Mouse (Mus musculus): ENCODE measurements around the gene Smap2. TPM values are rescaled to one million over a fixed set of nuclear protein-coding genes. Genes with fewer than 3 reads are reported as not detected.
A peak's percentile ranks its signal among the peaks of the same experiment; 100 is the strongest.

Gene Smap2
- polyA plus RNA-seq, 1 experiment from 2014 or later: 14.4 TPM

DNA sequence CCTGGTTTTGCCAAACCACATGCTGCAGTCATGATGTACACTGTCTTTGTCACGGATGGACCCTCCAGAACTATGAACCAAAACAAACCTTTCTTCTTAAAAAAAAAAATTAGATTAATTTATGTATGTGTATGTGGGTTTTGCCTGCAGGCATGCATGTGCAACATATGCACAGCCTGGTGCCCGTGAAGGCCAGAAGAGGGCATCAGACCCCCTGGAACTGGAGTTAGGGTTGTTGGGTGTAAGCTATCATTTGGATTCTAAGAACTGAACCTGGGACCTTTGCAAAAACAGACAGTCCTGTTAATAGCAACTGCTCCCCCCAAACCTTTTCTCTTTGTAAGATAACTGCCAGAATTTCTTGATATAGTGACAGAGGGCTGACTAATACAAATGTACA lies 16.0 kb downstream of the Smap2 start:
- H3K9me3 ChIP-seq (replicated peaks): no peaks in the 10 kb centered on the region
- H3K4me1 ChIP-seq: peaks cover 38% of the 10 kb centered on the region
- no peak overlapping the region for H3K4me2 ChIP-seq
- no peak overlapping the region for H3K9ac ChIP-seq
- H3K27ac ChIP-seq: no peak overlapping the region
- H3K36me3 ChIP-seq: no peaks in the 10 kb centered on the region
- no peak for ATAC-seq (replicated peaks; ENCODE audit: low FRiP score)
- 72% methylated on average over 2 of the region's 2 CpGs for WGBS
- H3K4me3 ChIP-seq (replicated peaks): no peak overlapping the region
- no peaks in the 10 kb centered on the region for H3K27me3 ChIP-seq

DNA sequence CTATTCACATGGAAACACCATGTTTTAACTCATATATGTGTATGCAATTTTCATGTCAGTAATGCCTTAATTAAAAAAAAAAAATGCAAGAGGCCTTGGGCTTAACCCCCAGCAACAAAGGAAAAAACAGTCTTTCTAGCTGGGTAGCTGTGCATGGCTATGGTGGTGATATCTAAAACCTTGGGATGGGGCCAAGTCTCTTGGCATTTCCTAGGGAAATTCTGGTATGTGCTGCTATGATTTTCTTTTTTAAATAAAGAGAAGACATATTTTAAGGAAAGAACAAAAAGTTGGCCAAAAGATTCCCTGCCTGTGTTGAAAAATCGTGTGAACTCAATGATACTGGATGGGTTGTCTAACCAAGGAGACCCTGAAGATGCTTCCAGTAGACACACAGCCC lies 21.1 kb downstream of the Smap2 start:
- H3K9me3 ChIP-seq (replicated peaks): no peaks in the 10 kb centered on the region
- ATAC-seq (replicated peaks; ENCODE audit: low FRiP score): no peak
- no peak overlapping the region for H3K9ac ChIP-seq
- H3K4me3 ChIP-seq (replicated peaks): no peak overlapping the region
- no peak overlapping the region for H3K4me2 ChIP-seq
- H3K36me3 ChIP-seq: no peaks in the 10 kb centered on the region
- no peak overlapping the region for H3K27ac ChIP-seq
- 0 out of 2 replicates have a peak, but pooled peaks cover 4% of the 10 kb centered on the region for H3K4me1 ChIP-seq
- H3K27me3 ChIP-seq: no peaks in the 10 kb centered on the region
- 73% methylated on average over 1 of the region's 1 CpGs for WGBS

DNA sequence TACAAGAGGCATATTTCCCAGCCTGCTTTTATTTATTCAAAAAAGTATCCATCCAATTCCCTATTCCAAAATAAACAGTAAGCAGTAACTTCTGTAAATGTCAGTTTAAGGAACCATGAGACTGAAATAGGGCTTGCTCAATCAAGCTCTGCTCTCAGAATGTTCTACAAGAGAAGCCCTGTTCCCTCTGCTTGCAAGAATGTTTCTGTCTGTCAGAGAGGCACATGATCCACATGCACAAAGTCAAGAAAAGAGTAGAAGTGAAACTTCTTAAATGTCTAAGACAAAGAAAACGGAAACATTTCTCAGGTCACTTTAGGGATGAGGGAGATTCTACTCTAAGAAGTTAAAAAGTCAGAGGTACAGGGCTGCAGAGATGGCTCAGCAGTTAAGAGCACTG lies 24.0 kb downstream of the Smap2 start:
- 80% methylated on average over 1 of the region's 1 CpGs for WGBS
- no peaks in the 10 kb centered on the region for H3K4me1 ChIP-seq
- H3K36me3 ChIP-seq: no peaks in the 10 kb centered on the region
- H3K9ac ChIP-seq: no peak overlapping the region
- no peak overlapping the region for H3K4me3 ChIP-seq (replicated peaks)
- no peaks in the 10 kb centered on the region for H3K27me3 ChIP-seq
- H3K9me3 ChIP-seq (replicated peaks): peaks cover 4% of the 10 kb centered on the region; the same call in 1 of the 2 replicates
- no peak overlapping the region for H3K4me2 ChIP-seq
- H3K27ac ChIP-seq: no peak overlapping the region
- no peak for ATAC-seq (replicated peaks; ENCODE audit: low FRiP score)

DNA sequence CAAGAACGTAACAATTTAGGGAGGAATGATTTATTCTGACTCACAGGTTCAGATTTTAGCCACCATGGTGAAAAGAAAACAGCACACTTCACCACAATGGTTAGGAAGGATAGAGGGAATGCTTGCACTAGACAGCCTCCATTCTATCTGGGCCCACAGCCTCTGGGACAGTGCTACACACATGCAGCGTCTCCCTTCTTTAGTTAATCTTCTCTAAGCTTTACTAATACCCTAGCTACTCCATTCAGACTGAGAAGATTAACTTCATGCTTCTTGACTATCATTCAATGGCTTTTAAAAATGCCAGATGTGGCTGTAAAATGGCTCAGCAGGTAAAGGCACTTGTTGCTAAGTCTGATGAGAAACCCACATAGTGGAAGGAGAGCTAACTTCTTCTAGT lies 24.8 kb downstream of the Smap2 start:
- no peak overlapping the region for H3K4me2 ChIP-seq
- 79% methylated on average over 2 of the region's 2 CpGs for WGBS

DNA sequence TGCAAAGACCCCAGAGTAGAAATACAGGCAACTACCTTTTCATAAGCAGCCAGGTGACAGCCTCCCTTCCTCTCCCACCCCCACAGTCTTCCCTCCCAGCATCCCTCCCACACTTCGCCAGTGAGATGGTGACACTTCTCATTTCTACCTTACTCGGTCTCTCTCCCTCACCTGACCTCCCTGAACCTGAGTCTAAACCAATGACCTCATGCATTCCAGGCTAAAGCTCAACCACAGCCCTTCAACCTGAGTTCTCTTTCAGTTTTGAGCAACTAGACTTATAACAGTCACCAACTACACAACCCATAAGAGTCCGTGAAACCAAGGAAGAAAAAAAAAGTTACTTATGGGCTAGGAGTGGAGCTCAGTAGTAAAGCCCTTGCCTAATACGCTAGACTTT lies 29.7 kb downstream of the Smap2 start:
- Histone ChIP-seq H3K4me2 (no peak overlapping the region), H3K4me1 (no peaks in the 10 kb centered on the region), H3K9me3 (replicated peaks) (peaks cover 4% of the 10 kb centered on the region; the same call in 1 of the 2 replicates), H3K9ac (no peak overlapping the region), H3K27ac (no peak overlapping the region), H3K4me3 (replicated peaks) (no peak overlapping the region), H3K36me3 (peaks cover 15% of the 10 kb centered on the region), H3K27me3 (no peaks in the 10 kb centered on the region)
- ATAC-seq (replicated peaks; ENCODE audit: low FRiP score): no peak
- 65% methylated on average over 4 of the region's 4 CpGs for WGBS

More for the DNA sequence above, 24.8 kb downstream of the Smap2 start:
- H3K9ac ChIP-seq: no peak overlapping the region
- no peak overlapping the region for H3K27ac ChIP-seq
- no peaks in the 10 kb centered on the region for H3K36me3 ChIP-seq
- no peaks in the 10 kb centered on the region for H3K27me3 ChIP-seq
- H3K4me3 ChIP-seq (replicated peaks): no peak overlapping the region
- no peaks in the 10 kb centered on the region for H3K4me1 ChIP-seq
- no peak for ATAC-seq (replicated peaks; ENCODE audit: low FRiP score)
- peaks cover 4% of the 10 kb centered on the region; the same call in 1 of the 2 replicates for H3K9me3 ChIP-seq (replicated peaks)

DNA sequence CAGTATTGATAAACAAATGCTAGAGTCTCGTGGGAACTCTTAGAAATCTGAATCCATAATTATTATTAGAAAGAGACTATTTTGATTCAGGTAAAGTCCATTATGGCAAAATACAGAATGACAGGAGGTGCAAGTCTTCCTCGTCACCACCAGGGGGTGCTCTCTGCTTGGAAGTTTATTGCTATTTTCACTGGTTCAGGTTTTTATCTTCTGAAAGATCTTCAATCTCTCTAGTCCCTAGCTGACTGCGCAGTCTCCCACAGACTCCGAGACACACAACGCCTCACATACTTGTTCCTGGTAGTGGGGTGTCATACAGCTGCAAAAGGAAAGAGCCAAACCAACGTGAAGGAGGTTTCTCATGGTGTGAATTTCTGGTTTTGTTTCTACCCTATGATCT lies 30.6 kb downstream of the Smap2 start:
- ATAC-seq (replicated peaks; ENCODE audit: low FRiP score): 0 out of 2 replicates have a peak, but pooled peaks have one; percentile 54
- 20% methylated on average over 6 of the region's 6 CpGs for WGBS
- H3K27me3 ChIP-seq: no peaks in the 10 kb centered on the region
- no peak overlapping the region for H3K4me3 ChIP-seq (replicated peaks)
- peaks cover 4% of the 10 kb centered on the region; the same call in 1 of the 2 replicates for H3K9me3 ChIP-seq (replicated peaks)
- no peak overlapping the region for H3K9ac ChIP-seq
- no peak overlapping the region for H3K27ac ChIP-seq
- H3K4me2 ChIP-seq: no peak overlapping the region
- peaks cover 22% of the 10 kb centered on the region for H3K36me3 ChIP-seq
- H3K4me1 ChIP-seq: no peaks in the 10 kb centered on the region

DNA sequence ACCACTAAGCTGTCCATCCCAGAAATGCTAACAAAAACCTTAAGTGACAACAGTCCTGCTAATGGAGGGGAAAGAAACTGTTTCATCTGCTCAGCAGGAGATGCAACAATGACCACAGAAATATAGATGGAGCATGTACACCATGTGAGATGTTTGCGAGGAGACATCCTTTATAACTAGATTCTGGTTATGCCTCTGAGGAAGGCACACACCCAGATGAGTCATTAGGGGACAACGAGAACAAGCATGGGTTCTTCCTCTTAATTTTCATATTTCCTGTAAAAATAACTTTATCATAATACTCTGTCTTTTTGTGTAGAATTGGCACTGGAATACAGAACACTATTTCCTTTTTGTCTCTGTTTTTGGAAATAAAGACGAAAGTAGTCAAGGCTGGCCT lies 38.8 kb downstream of the Smap2 start:
- Histone ChIP-seq H3K4me2 (no peak overlapping the region), H3K9ac (no peak overlapping the region), H3K27ac (no peak overlapping the region), H3K4me1 (no peaks in the 10 kb centered on the region), H3K9me3 (replicated peaks) (no peaks in the 10 kb centered on the region), H3K4me3 (replicated peaks) (no peak overlapping the region), H3K27me3 (no peaks in the 10 kb centered on the region), H3K36me3 (peaks cover 51% of the 10 kb centered on the region)
- ATAC-seq (replicated peaks; ENCODE audit: low FRiP score): no peak
- 90% methylated on average over 3 of the region's 3 CpGs for WGBS

DNA sequence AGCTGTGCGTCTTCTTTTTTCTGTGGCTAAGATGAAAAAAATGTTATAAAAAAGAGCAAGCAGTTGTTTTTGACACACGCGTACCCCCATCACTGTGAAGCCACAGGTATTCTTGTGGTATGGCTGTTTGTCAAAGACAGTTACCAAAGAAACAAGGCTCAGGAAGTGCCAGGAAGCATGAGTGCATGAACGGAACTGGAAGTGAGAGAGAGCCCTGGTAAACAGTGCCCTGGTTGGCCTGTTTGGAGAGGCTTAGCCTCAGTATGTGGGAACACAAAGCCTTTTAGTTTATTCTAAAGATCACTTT lies 41.7 kb downstream of the Smap2 start:
- WGBS: 95% methylated on average over 4 of the region's 4 CpGs
- Histone ChIP-seq H3K36me3 (peaks cover 51% of the 10 kb centered on the region), H3K9ac (no peak overlapping the region), H3K4me3 (replicated peaks) (no peak overlapping the region), H3K4me1 (no peaks in the 10 kb centered on the region), H3K4me2 (no peak overlapping the region), H3K27ac (no peak overlapping the region), H3K27me3 (no peaks in the 10 kb centered on the region), H3K9me3 (replicated peaks) (no peaks in the 10 kb centered on the region)
- no peak for ATAC-seq (replicated peaks; ENCODE audit: low FRiP score)

DNA sequence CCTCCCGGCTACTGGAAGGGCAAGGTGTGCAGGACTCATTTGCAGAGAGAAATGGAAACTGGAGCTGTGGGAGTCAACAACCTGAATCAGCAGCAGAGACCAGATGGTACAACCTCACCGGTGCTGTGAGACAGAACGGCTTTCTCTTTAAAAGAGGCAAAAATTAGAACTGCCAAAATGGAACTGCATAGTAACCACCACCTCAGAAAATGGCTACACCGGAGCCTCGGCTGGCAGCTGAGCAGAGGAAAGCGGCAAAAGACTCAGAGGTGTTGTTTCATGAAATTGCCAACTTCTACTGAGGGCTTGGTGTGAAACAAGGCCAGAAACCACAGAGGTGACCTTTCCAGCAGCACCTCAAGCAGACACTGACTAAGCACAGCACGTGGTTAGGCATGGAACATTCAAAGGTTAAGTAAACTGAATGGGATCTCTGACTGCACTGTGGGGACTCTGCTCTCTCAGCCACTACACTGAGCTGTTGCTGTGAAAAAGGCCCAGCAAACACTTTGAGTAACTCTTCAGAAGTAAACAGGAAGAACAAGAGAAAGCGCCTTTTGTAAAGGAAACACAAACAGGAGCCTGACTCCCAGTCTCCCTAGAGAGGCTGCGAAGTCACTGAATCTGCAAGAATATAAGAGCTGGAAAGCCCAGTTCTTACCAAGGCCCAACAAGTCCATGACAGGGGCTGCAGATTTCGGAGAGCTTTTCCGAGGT lies 42.2 kb downstream of the Smap2 start:
- no peaks in the 10 kb centered on the region for H3K9me3 ChIP-seq (replicated peaks)
- ATAC-seq (replicated peaks; ENCODE audit: low FRiP score): no peak
- WGBS: 82% methylated on average over 11 of the region's 11 CpGs

DNA sequence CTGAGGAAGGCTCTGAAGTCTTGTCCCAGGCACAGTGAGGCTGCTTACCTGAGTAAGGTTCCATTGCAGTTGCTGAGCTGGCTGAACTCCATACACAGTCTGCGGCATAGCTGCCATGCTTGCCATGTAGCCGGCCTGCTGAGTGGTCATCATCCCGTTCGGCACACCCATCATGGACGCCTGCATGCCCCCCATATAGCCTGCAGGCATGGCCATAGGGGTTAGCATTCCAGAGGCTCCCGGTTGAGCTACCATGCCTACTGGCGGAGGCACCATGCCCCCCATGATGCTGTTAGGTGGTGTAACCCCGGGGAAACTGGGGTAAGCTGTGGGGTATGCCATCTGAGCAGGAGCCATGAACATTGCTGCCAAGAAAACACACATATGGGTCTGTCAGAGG lies 45.2 kb downstream of the Smap2 start:
- Histone ChIP-seq H3K4me3 (replicated peaks) (no peak overlapping the region), H3K4me1 (no peaks in the 10 kb centered on the region), H3K27me3 (no peaks in the 10 kb centered on the region), H3K4me2 (no peak overlapping the region), H3K27ac (no peak overlapping the region), H3K9me3 (replicated peaks) (no peaks in the 10 kb centered on the region), H3K36me3 (peaks cover 68% of the 10 kb centered on the region), H3K9ac (no peak overlapping the region)
- no peak for ATAC-seq (replicated peaks; ENCODE audit: low FRiP score)
- 90% methylated on average over 8 of the region's 8 CpGs for WGBS

More for the DNA sequence above, 42.2 kb downstream of the Smap2 start:
- Histone ChIP-seq H3K4me3 (replicated peaks) (no peak overlapping the region), H3K27ac (no peak overlapping the region), H3K4me1 (no peaks in the 10 kb centered on the region), H3K27me3 (no peaks in the 10 kb centered on the region), H3K36me3 (peaks cover 49% of the 10 kb centered on the region), H3K9ac (no peak overlapping the region), H3K4me2 (no peak overlapping the region)

DNA sequence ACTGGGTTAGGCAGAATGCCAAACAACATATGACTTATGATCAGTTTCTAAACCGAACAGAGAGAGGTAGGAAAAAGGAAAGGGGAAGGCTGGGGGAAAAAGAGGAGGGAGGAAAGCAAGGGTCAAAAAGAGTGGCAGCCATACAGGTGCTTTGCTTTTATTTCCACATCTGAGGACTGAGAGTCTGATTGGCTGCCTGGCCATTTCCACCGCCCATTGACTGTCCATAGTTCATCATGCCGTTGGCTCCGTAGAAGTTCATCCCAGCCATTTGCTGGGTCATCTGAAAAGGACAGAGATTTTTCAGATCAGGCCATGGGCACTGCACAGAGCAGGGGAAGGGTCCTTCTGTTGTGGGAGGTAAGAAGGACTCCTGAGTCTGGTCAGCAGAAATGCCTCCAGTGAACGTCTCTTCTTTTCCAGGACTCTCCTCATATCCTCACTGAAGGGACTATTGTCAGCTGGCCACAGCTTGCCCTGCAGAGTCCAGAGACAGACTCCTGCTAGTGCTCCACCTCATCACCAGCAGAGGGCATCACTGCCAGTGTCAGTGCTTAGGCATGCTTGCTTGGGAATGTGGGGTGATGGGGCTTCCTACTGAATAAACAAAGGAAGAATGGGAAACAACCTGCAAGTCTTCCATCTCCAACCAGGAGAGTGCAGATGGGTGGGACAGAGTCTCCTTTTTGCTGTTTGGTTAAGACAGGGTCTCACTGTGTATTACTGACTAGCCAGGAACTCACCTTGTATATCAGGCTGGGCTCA lies 47.5 kb downstream of the Smap2 start:
- 80% methylated on average over 5 of the region's 5 CpGs for WGBS
- no peak overlapping the region for H3K9ac ChIP-seq
- H3K27ac ChIP-seq: no peak overlapping the region
- no peaks in the 10 kb centered on the region for H3K4me1 ChIP-seq
- no peak for ATAC-seq (replicated peaks; ENCODE audit: low FRiP score)
- no peak overlapping the region for H3K4me2 ChIP-seq
- H3K9me3 ChIP-seq (replicated peaks): no peaks in the 10 kb centered on the region
- peaks cover 60% of the 10 kb centered on the region for H3K36me3 ChIP-seq
- no peaks in the 10 kb centered on the region for H3K27me3 ChIP-seq
- no peak overlapping the region for H3K4me3 ChIP-seq (replicated peaks)

DNA sequence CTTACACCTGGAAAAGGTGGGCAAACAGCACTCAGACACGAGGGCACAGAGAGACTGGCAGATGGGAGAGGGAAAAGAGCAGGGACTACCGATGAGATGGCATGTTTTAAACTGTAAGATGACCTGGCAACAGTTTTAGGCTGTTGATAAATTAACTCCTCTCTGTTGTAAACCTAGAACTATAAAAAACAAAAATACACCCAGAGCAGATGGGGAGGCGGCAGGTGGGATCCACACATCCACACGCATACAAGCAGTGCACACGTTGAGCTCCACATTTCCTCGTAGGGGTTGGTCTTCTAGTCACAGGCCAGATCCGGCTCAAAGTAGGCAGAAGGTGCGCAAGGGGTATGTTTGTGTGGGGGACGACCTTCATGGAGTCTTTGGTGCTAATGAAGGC lies 48.6 kb downstream of the Smap2 start:
- H3K36me3 ChIP-seq: peaks cover 50% of the 10 kb centered on the region

More for the DNA sequence above, 48.6 kb downstream of the Smap2 start:
- H3K4me3 ChIP-seq (replicated peaks): no peak overlapping the region
- 87% methylated on average over 9 of the region's 9 CpGs for WGBS
- H3K4me2 ChIP-seq: no peak overlapping the region
- H3K9me3 ChIP-seq (replicated peaks): no peaks in the 10 kb centered on the region
- H3K9ac ChIP-seq: no peak overlapping the region
- H3K27me3 ChIP-seq: no peaks in the 10 kb centered on the region
- no peaks in the 10 kb centered on the region for H3K4me1 ChIP-seq
- H3K27ac ChIP-seq: no peak overlapping the region
- no peak for ATAC-seq (replicated peaks; ENCODE audit: low FRiP score)
